Mouse (Mus musculus) liver, embryonic 13.5 days (tissue): ENCODE data around the gene Pde9a. TPM values are rescaled to one million over a fixed set of nuclear protein-coding genes. Genes with fewer than 3 reads are reported as not detected.

Experiments
- ATAC-seq: fragments of 200-750 bp; cut with Nextera tagmentation; 2 replicates; pipeline ENCODE4 v1.8.0; 2017; ENCODE audit warnings: low read depth, mild to moderate bottlenecking, moderate number of reproducible peaks, moderate library complexity
- DNase-seq: peaks from one replicate; pipeline ENCODE4 v3.0.0; 2022
- H3K27ac ChIP-seq: fragments of 300-500 bp; sonication (generic); 2 replicates; pipeline ENCODE4 v1.5.1; 2015; ENCODE audit warnings: moderate library complexity, mild to moderate bottlenecking, inconsistent platforms
- H3K27me3 ChIP-seq: fragments of 300-500 bp; sonication (generic); 2 replicates; pipeline ENCODE4 v1.6.1; 2015; ENCODE audit warnings: mild to moderate bottlenecking, inconsistent platforms
- H3K36me3 ChIP-seq: fragments of 300-500 bp; sonication (generic); 2 replicates; pipeline ENCODE4 v1.6.1; 2015; ENCODE audit warnings: mild to moderate bottlenecking, inconsistent platforms
- H3K4me1 ChIP-seq: fragments of 300-500 bp; sonication (generic); replicated peaks from 2 replicates; pipeline ENCODE4 v1.6.1; 2015; ENCODE audit warnings: inconsistent platforms
- H3K4me2 ChIP-seq: fragments of 300-500 bp; sonication (generic); 2 replicates; pipeline ENCODE4 v1.6.1; 2015; ENCODE audit warnings: inconsistent platforms, mild to moderate bottlenecking, moderate library complexity
- H3K4me3 ChIP-seq: fragments of 300-500 bp; sonication (generic); replicated peaks from 2 replicates; pipeline ENCODE4 v1.5.1; 2015; ENCODE audit warnings: mild to moderate bottlenecking, inconsistent platforms
- H3K9ac ChIP-seq: fragments of 300-500 bp; sonication (generic); 2 replicates; pipeline ENCODE4 v1.6.1; 2015; ENCODE audit warnings: mild to moderate bottlenecking, inconsistent platforms
- H3K9me3 ChIP-seq: fragments of 300-500 bp; sonication (generic); replicated peaks from 2 replicates; pipeline ENCODE4 v1.6.1; 2016; ENCODE audit warnings: inconsistent platforms
- WGBS: fragments of 180-500 bp; shearing (Covaris S2); methylation state at CpG from one replicate; pipeline ENCODE4 v1.1.7; 2015; ENCODE audit not compliant: insufficient replicate concordance; 5-methylcytosine and 5-hydroxymethylcytosine counted together
- polyA plus RNA-seq: library from polyadenylated mRNA; unstranded; fragments of >200 nt; fragmentation: Nextera tagmentation; extraction: Ambion mirVana; gene quantifications from 2 replicates; pipeline ENCODE4 v1.2.1, GENCODE M21; 2015

Gene Pde9a
- polyA plus RNA-seq, 1 experiment from 2014 or later: 3.9 TPM

DNA sequence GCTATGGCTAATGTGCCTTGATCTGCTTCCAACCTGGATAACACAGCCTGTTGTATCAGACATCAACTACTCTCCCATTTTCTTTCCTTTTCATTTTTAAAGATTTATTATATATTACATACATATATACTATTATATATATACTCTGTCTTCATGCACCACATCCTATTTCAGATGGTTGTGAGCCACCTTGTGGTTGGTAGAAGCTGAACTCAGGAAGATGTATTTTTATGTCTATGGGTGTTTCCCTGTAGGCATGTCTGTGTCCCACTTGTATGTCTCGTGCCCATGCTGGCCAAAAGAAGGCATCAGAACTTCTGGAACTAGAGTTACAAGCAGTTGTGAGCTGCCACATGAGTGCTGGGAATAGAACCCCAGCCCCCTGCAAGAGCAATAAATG is 62.5 kb downstream of the Pde9a start:
- WGBS: 35% methylated on average over 1 of the region's 1 CpGs
- H3K9me3 ChIP-seq: no peaks in the 10 kb centered on the region
- H3K27me3 ChIP-seq: no peaks in the 10 kb centered on the region
- ATAC-seq (no peak), DNase-seq (no peak)
- no peak overlapping the region for H3K4me3 ChIP-seq
- peaks cover 16% of the 10 kb centered on the region for H3K4me1 ChIP-seq
- H3K4me2 ChIP-seq: no peak overlapping the region
- H3K27ac ChIP-seq: no peak overlapping the region
- no peak overlapping the region for H3K9ac ChIP-seq
- H3K36me3 ChIP-seq: no peaks in the 10 kb centered on the region

DNA sequence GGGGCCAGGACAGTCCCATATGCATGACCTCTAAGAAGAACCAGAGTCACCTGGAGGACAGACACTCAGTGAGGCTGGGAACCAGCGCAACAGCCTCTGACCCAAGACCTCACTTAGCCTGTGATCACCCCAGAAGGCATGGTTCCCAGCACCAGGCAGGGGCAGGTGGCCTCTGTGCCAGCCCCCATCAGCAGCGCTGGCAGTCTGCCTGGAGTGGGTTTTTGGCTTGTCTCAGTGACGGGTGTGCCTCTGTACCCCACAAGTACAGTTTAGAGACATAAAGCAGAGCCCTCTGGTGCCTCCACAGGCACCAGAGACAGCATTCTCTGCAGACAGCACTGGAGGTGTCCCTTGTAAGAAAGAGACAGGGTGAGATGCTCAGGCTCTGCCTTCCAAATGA is 64.2 kb downstream of the Pde9a start:
- Histone ChIP-seq H3K4me1 (peaks cover 7% of the 10 kb centered on the region), H3K36me3 (no peaks in the 10 kb centered on the region), H3K27ac (no peak overlapping the region), H3K27me3 (no peaks in the 10 kb centered on the region), H3K4me2 (no peak overlapping the region), H3K9me3 (no peaks in the 10 kb centered on the region), H3K9ac (no peak overlapping the region), H3K4me3 (no peak overlapping the region)
- DNase-seq (no peak), ATAC-seq (no peak)
- 58% methylated on average over 3 of the region's 3 CpGs for WGBS

- no peak for DNase-seq
- ATAC-seq: no peak
- no peak overlapping the region for H3K9ac ChIP-seq
- peaks cover 3% of the 10 kb centered on the region; the same call in 1 of the 2 replicates for H3K4me1 ChIP-seq
- H3K27ac ChIP-seq: no peak overlapping the region
- 41% methylated on average over 8 of the region's 8 CpGs for WGBS
- no peak overlapping the region for H3K4me3 ChIP-seq
- H3K9me3 ChIP-seq: no peaks in the 10 kb centered on the region
- no peaks in the 10 kb centered on the region for H3K27me3 ChIP-seq
- no peaks in the 10 kb centered on the region for H3K36me3 ChIP-seq
- H3K4me2 ChIP-seq: no peak overlapping the region
Measured at GRCm38 (mm10) chr17:31451179-31451708, 65.2 kb downstream of the Pde9a start.

- no peak for DNase-seq
- no peaks in the 10 kb centered on the region for H3K27me3 ChIP-seq
- H3K27ac ChIP-seq: no peak overlapping the region
- H3K9ac ChIP-seq: no peak overlapping the region
- no peak overlapping the region for H3K4me2 ChIP-seq
- no peak overlapping the region for H3K4me3 ChIP-seq
- WGBS: 52% methylated on average over 2 of the region's 2 CpGs
- no peaks in the 10 kb centered on the region for H3K9me3 ChIP-seq
- peaks cover 3% of the 10 kb centered on the region; the same call in 1 of the 2 replicates for H3K4me1 ChIP-seq
- no peak for ATAC-seq
- no peaks in the 10 kb centered on the region for H3K36me3 ChIP-seq
Measured at GRCm38 (mm10) chr17:31452816-31453215, 66.8 kb downstream of the Pde9a start.

DNA sequence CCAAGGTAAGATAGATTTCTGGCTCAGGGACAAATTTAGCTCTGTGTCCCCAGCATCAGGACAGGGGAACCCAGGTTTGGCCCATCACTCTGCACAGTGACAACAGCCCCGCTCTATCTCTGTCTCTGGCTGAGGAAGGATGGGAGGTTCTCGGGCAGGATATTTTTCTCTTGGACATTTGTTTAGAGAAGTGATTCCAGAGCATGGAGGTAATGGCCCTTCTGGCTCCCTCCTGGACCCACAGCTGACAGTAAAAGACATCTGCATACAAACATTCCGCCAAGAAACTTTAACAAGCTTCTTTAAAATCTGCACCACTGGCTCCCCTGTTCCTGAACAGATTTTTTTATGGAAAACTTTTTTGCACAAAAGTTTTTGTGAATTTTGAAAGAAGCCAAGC is 67.5 kb downstream of the Pde9a start:
- Histone ChIP-seq H3K9me3 (no peaks in the 10 kb centered on the region), H3K9ac (no peak overlapping the region), H3K27me3 (no peaks in the 10 kb centered on the region), H3K4me3 (no peak overlapping the region), H3K4me2 (no peak overlapping the region), H3K27ac (no peak overlapping the region), H3K36me3 (no peaks in the 10 kb centered on the region), H3K4me1 (peaks cover 3% of the 10 kb centered on the region; the same call in 1 of the 2 replicates)
- ATAC-seq (no peak), DNase-seq (no peak)
- WGBS: 48% methylated on average over 3 of the region's 3 CpGs

- H3K4me3 ChIP-seq: no peak overlapping the region
- ATAC-seq (no peak), DNase-seq (no peak)
- no peaks in the 10 kb centered on the region for H3K36me3 ChIP-seq
- H3K9ac ChIP-seq: no peak overlapping the region
- peaks cover 3% of the 10 kb centered on the region; the same call in 1 of the 2 replicates for H3K4me1 ChIP-seq
- H3K4me2 ChIP-seq: no peak overlapping the region
- 64% methylated on average over 9 of the region's 9 CpGs for WGBS
- no peaks in the 10 kb centered on the region for H3K9me3 ChIP-seq
- H3K27me3 ChIP-seq: no peaks in the 10 kb centered on the region
- H3K27ac ChIP-seq: no peak overlapping the region
Measured at GRCm38 (mm10) chr17:31454056-31454455, 68.0 kb downstream of the Pde9a start.

- ATAC-seq: no peak
Measured at GRCm38 (mm10) chr17:31456723-31457567, 70.9 kb downstream of the Pde9a start.

DNA sequence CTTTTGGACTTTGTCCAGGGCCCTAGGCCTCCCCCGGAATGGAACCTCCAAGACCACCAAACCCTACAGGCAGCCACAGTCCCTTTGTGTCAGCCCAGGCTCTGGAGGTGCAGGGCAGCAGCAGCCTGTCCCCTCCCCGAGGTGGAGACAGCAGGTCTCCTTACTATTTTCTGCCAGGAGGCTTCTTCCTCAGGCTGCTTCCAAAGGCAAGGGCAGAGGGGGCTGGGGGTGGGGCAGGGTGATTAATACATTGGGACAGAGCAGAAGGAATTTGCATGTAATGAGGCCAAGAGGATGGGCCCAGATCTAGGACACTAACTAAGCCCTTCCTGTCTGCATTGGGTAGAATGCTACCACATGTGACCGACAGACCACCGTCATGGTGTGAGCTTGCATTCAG is 74.4 kb downstream of the Pde9a start:
- H3K4me3 ChIP-seq: no peak overlapping the region
- H3K9me3 ChIP-seq: no peaks in the 10 kb centered on the region
- no peak overlapping the region for H3K4me2 ChIP-seq
- no peak for DNase-seq
- ATAC-seq: no peak
- no peaks in the 10 kb centered on the region for H3K27me3 ChIP-seq
- H3K27ac ChIP-seq: no peak overlapping the region
- 61% methylated on average over 4 of the region's 4 CpGs for WGBS
- no peak overlapping the region for H3K9ac ChIP-seq
- no peaks in the 10 kb centered on the region for H3K36me3 ChIP-seq
- peaks cover under 1% of the 10 kb centered on the region; the same call in 1 of the 2 replicates for H3K4me1 ChIP-seq

More at GRCm38 (mm10) chr17:31456723-31457567, 70.9 kb downstream of the Pde9a start:
- Histone ChIP-seq H3K9me3 (no peaks in the 10 kb centered on the region), H3K36me3 (no peaks in the 10 kb centered on the region), H3K4me3 (no peak overlapping the region), H3K27ac (no peak overlapping the region), H3K27me3 (no peaks in the 10 kb centered on the region), H3K9ac (no peak overlapping the region), H3K4me2 (no peak overlapping the region), H3K4me1 (peaks cover 3% of the 10 kb centered on the region; the same call in 1 of the 2 replicates)
- DNase-seq: no peak
- WGBS: 58% methylated on average over 18 of the region's 18 CpGs

DNA sequence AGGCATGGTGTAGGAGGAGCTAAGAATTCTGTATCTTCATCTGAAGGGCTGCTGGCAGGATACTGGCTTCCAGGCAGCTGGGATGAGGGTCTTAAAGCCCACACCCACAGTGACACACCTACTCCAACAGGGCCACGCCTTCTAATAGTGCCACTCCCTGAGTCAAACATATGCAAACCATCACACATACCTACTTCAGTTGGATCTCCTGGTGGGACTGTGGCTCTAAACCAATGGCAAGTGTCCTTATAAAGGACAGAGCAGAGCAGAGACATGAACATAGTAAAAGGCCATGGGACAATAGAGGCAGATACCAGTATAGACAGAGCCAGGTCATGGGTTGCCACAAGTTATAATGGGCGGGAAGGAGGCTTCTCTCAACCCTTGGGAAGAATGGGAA is 76.5 kb downstream of the Pde9a start:
- Histone ChIP-seq H3K4me3 (no peak overlapping the region), H3K27ac (no peak overlapping the region), H3K4me1 (no peaks in the 10 kb centered on the region), H3K9me3 (no peaks in the 10 kb centered on the region), H3K9ac (no peak overlapping the region), H3K27me3 (no peaks in the 10 kb centered on the region), H3K4me2 (no peak overlapping the region), H3K36me3 (no peaks in the 10 kb centered on the region)
- DNase-seq (no peak), ATAC-seq (no peak)
- 54% methylated on average over 2 of the region's 2 CpGs for WGBS

DNA sequence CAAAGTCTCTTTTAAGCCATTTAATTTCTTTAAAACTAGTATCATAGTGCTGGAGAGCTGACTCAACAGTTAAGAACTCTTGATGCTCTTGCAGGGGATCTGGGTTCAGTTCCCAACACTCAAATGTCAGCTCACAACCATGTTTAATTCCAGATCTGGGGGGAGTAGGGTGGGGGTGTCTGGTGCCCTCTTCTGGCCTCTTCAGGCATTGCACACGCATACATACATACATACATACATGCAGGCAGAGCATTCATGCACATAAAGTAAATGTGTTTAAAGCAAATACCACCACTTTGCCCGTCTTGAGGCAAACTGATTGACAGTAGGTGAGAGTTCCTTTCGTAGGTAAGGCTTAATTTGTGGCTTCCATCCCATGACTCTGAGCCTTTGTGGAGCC is 80.8 kb downstream of the Pde9a start:
- Histone ChIP-seq H3K27me3 (no peaks in the 10 kb centered on the region), H3K4me1 (peaks cover 7% of the 10 kb centered on the region; the same call in 1 of the 2 replicates), H3K36me3 (no peaks in the 10 kb centered on the region), H3K9me3 (no peaks in the 10 kb centered on the region), H3K4me3 (no peak overlapping the region), H3K27ac (no peak overlapping the region), H3K9ac (no peak overlapping the region), H3K4me2 (no peak overlapping the region)
- DNase-seq: no peak
- 52% methylated on average over 3 of the region's 3 CpGs for WGBS
- ATAC-seq: no peak

GRCm38 (mm10) chr17:31468496-31468895 is 82.5 kb downstream of the Pde9a start:
- no peak for ATAC-seq
- H3K9ac ChIP-seq: no peak overlapping the region
- 34% methylated on average over 5 of the region's 5 CpGs for WGBS
- no peak for DNase-seq
- H3K4me1 ChIP-seq: peaks cover 7% of the 10 kb centered on the region; the same call in 1 of the 2 replicates
- H3K27me3 ChIP-seq: no peaks in the 10 kb centered on the region
- no peaks in the 10 kb centered on the region for H3K9me3 ChIP-seq
- no peak overlapping the region for H3K4me2 ChIP-seq
- no peaks in the 10 kb centered on the region for H3K36me3 ChIP-seq
- H3K4me3 ChIP-seq: no peak overlapping the region
- no peak overlapping the region for H3K27ac ChIP-seq
